Mouse (Mus musculus) neural tube, embryonic 14.5 days (tissue): ENCODE results near the gene Kctd11. TPM values are rescaled to one million over a fixed set of nuclear protein-coding genes. Genes with fewer than 3 reads are reported as not detected.
"Not testable (repeated sequence)": the region's sequence is repeated elsewhere in the genome, so short reads cannot be mapped to it uniquely, and the experiment has no call there.

Source experiments
- ATAC-seq: fragments of 200-750 bp; cut with Nextera tagmentation; 2 replicates; pipeline ENCODE4 v1.8.0; 2017; ENCODE audit warnings: low read depth, mild to moderate bottlenecking, moderate TSS enrichment, moderate library complexity
- H3K27ac ChIP-seq: fragments of 300-500 bp; sonication (generic); 2 replicates; pipeline ENCODE4 v1.5.1; 2014; ENCODE audit warnings: low read depth, mild to moderate bottlenecking, control low read depth, low read length, moderate library complexity, mixed read lengths
- H3K27me3 ChIP-seq: fragments of 300-500 bp; sonication (generic); 2 replicates; pipeline ENCODE4 v1.6.1; 2014; ENCODE audit warnings: low read length; ENCODE audit not compliant: control insufficient read depth, insufficient read depth
- H3K36me3 ChIP-seq: fragments of 300-500 bp; sonication (generic); 2 replicates; pipeline ENCODE4 v1.6.1; 2014; ENCODE audit warnings: low read length, mixed read lengths; ENCODE audit not compliant: control insufficient read depth, insufficient read depth
- H3K4me1 ChIP-seq: fragments of 300-500 bp; sonication (generic); 2 replicates; pipeline ENCODE4 v1.6.1; 2014; ENCODE audit warnings: low read length; ENCODE audit not compliant: control insufficient read depth, insufficient read depth
- H3K4me2 ChIP-seq: fragments of 300-500 bp; sonication (generic); 2 replicates; pipeline ENCODE4 v1.6.1; 2014; ENCODE audit warnings: mild to moderate bottlenecking, low read depth, low read length, control low read depth
- H3K4me3 ChIP-seq: fragments of 300-500 bp; sonication (generic); 2 replicates; pipeline ENCODE4 v1.5.1; 2014; ENCODE audit warnings: low read depth, low read length, control low read depth, mixed read lengths
- H3K9ac ChIP-seq: fragments of 300-500 bp; sonication (generic); replicated peaks from 2 replicates; pipeline ENCODE4 v1.6.1; 2014; ENCODE audit warnings: low read depth, mild to moderate bottlenecking, control low read depth, low read length, mixed read lengths
- H3K9me3 ChIP-seq: fragments of 300-500 bp; sonication (generic); 2 replicates; pipeline ENCODE4 v1.6.1; 2016; ENCODE audit warnings: low read length; ENCODE audit not compliant: control insufficient read depth
- WGBS: fragments of 180-500 bp; shearing (Covaris S2); extraction: QIAGEN DNeasy Blood & Tissue Kit; methylation state at CpG from one replicate; pipeline ENCODE4 v1.1.7; 2014; 5-methylcytosine and 5-hydroxymethylcytosine counted together
- polyA plus RNA-seq: library from polyadenylated mRNA; unstranded; fragments of >200 nt; fragmentation: Nextera tagmentation; extraction: Ambion mirVana; gene quantifications from 2 replicates; pipeline ENCODE4 v1.2.1, GENCODE M21; 2014

Gene Kctd11
- polyA plus RNA-seq, 1 experiment from 2014 or later: 0.80 TPM

DNA sequence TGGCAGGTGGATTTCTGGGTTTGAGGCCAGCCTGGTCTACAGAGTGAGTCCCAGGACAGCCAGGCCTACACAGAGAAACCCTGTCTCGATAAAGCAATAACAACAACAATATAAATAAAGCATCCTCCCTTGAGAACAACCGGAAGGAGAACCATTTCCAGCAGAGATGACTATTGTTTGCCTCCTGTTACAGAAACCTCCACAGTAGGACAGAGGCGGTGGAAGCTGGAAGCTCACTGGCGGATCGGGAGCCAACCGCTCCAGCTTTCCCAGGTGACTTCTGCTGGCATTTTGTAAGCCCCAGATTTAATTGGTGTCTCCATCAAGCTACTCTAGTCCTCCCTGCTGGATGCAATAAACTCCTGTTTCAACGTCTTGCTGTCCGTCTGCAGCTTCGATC, 15.6 kb downstream of the Kctd11 start:
- no peak for ATAC-seq
- no peak overlapping the region for H3K4me3 ChIP-seq
- H3K9ac ChIP-seq: no peak overlapping the region
- H3K4me1 ChIP-seq: no peaks in the 10 kb centered on the region
- H3K27me3 ChIP-seq: no peaks in the 10 kb centered on the region
- no peak overlapping the region for H3K4me2 ChIP-seq
- H3K9me3 ChIP-seq: no peaks in the 10 kb centered on the region
- 78% methylated on average over 9 of the region's 9 CpGs for WGBS
- H3K27ac ChIP-seq: no peak overlapping the region
- no peaks in the 10 kb centered on the region for H3K36me3 ChIP-seq

DNA sequence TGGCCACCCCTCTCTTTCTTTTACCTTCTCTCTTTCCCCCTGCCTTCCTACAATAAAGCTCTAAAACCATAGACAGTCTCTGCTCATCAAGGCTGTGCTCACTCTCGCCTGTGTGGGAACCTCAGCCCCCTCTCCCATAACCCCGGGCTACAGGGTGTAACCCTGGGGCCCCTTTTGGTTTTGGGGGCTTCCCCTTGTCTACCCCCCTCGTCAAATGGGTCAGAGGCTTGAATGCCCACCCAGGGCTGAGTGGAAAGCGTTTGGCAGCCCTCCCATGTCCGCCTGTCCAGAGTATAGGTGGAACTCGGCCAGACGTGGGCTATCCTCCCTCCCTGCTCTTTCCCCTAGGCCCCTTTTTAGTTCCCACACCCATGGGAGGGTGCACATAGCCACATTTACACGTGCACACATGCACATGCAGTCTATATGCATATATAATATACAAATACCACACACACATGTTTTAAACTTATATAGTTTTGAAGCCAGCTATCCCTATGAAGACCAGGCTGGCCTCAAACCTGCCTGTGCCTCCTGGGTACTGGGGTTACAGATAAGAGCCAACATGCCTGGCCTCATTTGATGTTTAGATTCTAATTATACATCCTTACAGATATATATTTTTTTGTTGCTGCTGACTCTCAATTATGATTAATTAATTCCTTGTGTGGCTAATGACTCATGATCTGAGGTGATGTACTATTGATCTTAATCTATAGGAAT, 16.9 kb downstream of the Kctd11 start:
- WGBS: 46% methylated on average over 8 of the region's 8 CpGs
- no peak for ATAC-seq
- H3K27ac ChIP-seq: no peak overlapping the region

GRCm38 (mm10) chr11:69863729-69864128, 17.5 kb downstream of the Kctd11 start:
- H3K4me3 ChIP-seq, H3K27ac ChIP-seq, H3K9ac ChIP-seq, H3K27me3 ChIP-seq, H3K9me3 ChIP-seq, H3K4me1 ChIP-seq, H3K4me2 ChIP-seq, H3K36me3 ChIP-seq, ATAC-seq: not testable (repeated sequence)
- WGBS: 68% methylated on average over 3 of the region's 3 CpGs

More for the DNA sequence above, 16.9 kb downstream of the Kctd11 start:
- H3K9ac ChIP-seq: no peak overlapping the region
- 0 out of 2 replicates have a peak, but pooled peaks cover under 1% of the 10 kb centered on the region for H3K27me3 ChIP-seq
- no peak overlapping the region for H3K4me3 ChIP-seq
- no peaks in the 10 kb centered on the region for H3K4me1 ChIP-seq
- H3K4me2 ChIP-seq: no peak overlapping the region
- H3K9me3 ChIP-seq: no peaks in the 10 kb centered on the region
- H3K36me3 ChIP-seq: no peaks in the 10 kb centered on the region

DNA sequence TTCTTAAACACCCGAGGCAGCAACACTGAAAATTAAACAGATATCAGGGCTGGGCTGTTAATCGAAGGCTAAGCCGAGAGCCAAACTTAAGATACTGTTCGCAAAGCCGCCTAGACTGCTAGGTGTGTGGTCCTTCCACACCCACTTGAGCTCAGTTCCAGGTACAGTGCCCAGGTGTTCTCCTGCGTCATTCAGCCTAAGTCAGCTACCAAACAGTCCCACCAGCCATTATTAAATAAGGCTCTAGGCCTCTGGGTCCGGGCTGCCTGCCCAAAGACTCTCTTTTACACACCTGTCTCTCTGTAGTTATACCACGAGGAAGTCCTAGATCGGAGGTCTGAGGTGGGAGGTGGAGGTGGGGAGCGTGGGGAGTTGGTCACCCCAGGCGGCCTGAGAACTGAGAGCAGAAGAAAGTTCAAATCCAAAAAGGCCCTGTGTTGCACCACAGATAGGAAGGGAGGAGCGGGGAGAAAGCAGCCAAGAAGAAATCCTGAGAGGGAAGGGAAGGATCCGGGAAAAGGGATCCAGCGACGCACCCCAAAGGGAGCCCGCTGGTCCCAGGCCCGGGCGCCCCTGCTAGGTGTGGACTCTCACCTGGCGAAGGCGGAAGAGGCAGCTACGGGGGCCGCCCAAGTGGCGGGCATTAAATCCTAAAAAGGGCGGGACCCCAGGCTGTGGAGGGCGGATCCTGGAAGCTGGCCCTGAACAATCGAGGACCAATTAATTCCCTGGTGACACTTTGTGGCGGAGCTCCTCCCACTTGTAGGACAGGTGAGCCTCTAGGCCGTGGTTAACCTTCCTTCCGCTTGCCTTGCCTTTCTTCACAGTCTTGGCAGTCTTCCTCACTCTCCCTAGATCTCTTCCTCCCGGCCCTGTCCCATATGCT, 22.9 kb downstream of the Kctd11 start, which contains the start of gene Tnk1:
Tnk1 (minus strand) TSS at position 618 of the 886 bp plus-strand sequence.
- H3K9me3 ChIP-seq: no peaks in the 10 kb centered on the region
- H3K9ac ChIP-seq: no peak within 1 kb of the TSS
- WGBS: 19% methylated on average over 30 of the region's 30 CpGs
- H3K4me2 ChIP-seq: no peak within 1 kb of the TSS
- peaks cover 10% of the 10 kb centered on the region; the same call in 1 of the 2 replicates for H3K27me3 ChIP-seq
- no peaks in the 10 kb centered on the region for H3K36me3 ChIP-seq
- no peak for ATAC-seq
- H3K4me1 ChIP-seq: no peaks in the 10 kb centered on the region
- no peak within 1 kb of the TSS for H3K4me3 ChIP-seq
- no peak within 1 kb of the TSS for H3K27ac ChIP-seq

- H3K27me3 ChIP-seq: peaks cover 10% of the 10 kb centered on the region; the same call in 1 of the 2 replicates
- no peak overlapping the region for H3K9ac ChIP-seq
- WGBS: 24% methylated on average over 16 of the region's 16 CpGs
- H3K4me2 ChIP-seq: no peak overlapping the region
- no peak overlapping the region for H3K27ac ChIP-seq
- H3K4me1 ChIP-seq: 0 out of 2 replicates have a peak, but pooled peaks cover 2% of the 10 kb centered on the region
- H3K9me3 ChIP-seq: no peaks in the 10 kb centered on the region
- no peak overlapping the region for H3K4me3 ChIP-seq
- H3K36me3 ChIP-seq: peaks cover 8% of the 10 kb centered on the region; the same call in 1 of the 2 replicates
- peak; percentile 66; the same call in 1 of the 2 replicates for ATAC-seq
Measured at GRCm38 (mm10) chr11:69855347-69855746, 25.9 kb downstream of the Kctd11 start.

DNA sequence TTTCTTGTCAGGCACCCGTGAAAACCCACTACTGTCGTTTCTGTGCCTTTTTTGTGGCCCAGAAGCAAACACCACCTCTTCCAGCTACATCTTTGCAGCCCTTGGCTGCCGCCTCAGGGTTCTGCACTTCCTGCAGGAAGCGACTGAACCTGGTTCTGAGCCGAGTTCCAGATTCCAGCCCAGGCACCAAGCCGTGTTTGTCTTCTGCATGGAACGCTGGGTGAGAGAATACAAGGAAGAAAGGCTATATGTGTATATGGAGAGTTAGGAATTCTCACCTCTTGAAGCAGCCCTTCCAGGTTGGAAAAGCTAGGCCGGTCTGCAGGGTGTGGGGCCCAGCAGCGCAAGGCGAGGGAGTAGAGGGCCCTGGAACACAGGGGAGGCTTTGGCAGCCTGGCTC, 26.5 kb downstream of the Kctd11 start:
- no peak overlapping the region for H3K4me3 ChIP-seq
- 0 out of 2 replicates have a peak, but pooled peaks cover 2% of the 10 kb centered on the region for H3K4me1 ChIP-seq
- no peak overlapping the region for H3K27ac ChIP-seq
- H3K9ac ChIP-seq: no peak overlapping the region
- H3K27me3 ChIP-seq: peaks cover 10% of the 10 kb centered on the region; the same call in 1 of the 2 replicates
- H3K36me3 ChIP-seq: peaks cover 9% of the 10 kb centered on the region; the same call in 1 of the 2 replicates
- H3K9me3 ChIP-seq: no peaks in the 10 kb centered on the region
- H3K4me2 ChIP-seq: no peak overlapping the region
- ATAC-seq: no peak
- WGBS: 88% methylated on average over 10 of the region's 10 CpGs

DNA sequence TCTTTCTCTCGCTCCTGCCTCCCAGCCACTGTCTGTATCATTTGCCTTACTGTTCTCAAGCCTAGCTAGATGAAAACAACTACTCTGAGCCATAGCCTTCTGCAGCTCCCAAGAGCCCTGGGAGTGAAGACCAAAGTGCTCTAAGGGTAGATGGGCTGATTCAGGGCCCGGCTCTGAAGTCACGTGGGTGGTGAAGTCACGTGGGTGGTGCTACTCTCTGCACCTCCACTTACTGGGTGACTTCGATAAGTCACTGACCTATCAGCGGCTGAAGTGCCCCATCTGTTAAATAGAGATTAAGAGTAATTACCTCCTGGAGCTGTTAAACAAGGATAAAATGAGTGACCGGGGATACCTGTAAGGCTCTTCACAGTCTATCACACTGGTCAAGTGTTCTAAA, 27.2 kb downstream of the Kctd11 start:
- Histone ChIP-seq H3K4me3 (no peak overlapping the region), H3K4me2 (no peak overlapping the region), H3K9ac (no peak overlapping the region), H3K27me3 (peaks cover 7% of the 10 kb centered on the region; the same call in 1 of the 2 replicates), H3K36me3 (peaks cover 9% of the 10 kb centered on the region; the same call in 1 of the 2 replicates), H3K9me3 (no peaks in the 10 kb centered on the region), H3K4me1 (0 out of 2 replicates have a peak, but pooled peaks cover 2% of the 10 kb centered on the region), H3K27ac (no peak overlapping the region)
- WGBS: 68% methylated on average over 7 of the region's 7 CpGs
- no peak for ATAC-seq

GRCm38 (mm10) chr11:69850754-69851153, 30.5 kb downstream of the Kctd11 start:
- peaks cover 15% of the 10 kb centered on the region for H3K4me1 ChIP-seq
- peaks cover 9% of the 10 kb centered on the region; the same call in 1 of the 2 replicates for H3K36me3 ChIP-seq
- H3K4me2 ChIP-seq: no peak overlapping the region
- ATAC-seq: no peak
- H3K9ac ChIP-seq: no peak overlapping the region
- no peak overlapping the region for H3K4me3 ChIP-seq
- H3K9me3 ChIP-seq: no peaks in the 10 kb centered on the region
- H3K27me3 ChIP-seq: no peaks in the 10 kb centered on the region
- no peak overlapping the region for H3K27ac ChIP-seq
- WGBS: 76% methylated on average over 8 of the region's 8 CpGs
